Mouse (Mus musculus): ENCODE results near the gene Tmem45a.

Gene Tmem45a

DNA sequence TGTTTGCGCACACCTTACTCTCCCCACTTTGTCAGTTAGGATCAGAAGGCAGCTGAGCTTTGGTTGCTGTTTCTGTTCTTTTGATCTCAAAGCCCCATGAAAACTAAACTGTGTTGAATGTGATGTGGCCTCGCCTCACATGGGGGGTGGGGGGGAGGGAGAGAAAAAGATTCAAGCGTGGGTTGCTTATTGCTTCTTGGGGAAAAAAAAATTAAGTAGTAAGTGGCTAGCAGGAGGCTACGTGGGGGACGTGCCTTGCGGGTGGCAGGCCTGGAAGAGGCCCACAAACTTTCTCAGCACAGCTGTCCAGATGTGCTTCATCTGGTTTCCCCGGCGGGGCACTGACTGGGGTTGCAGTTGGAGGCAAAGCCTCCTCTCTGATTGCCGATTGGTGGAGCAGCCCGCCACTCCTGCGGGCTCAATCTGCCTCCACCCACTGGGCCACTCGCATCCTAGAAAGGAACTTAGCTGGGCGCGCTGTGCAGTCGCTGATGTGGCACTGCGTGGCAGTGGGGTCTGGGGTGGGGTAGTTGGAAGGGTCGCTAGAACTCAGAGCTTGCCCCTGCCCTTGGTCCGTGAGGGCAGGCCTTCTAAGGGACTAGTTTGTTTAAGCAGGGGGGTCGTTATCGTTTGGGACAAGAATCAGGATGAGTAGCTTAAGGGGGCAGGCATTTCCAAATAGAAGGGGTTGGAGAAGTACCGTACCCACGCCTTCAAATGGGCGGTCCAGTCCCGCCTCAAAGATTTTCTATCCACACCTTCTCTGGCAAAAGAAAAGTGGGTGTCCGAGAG is at the start of gene Tmem45a:
Gene Tmem45a, minus strand, starts transcription at position 343 of the 792 bp plus-strand sequence.
- in situ Hi-C loops (cut with MboI, MseI) = no loop called here

DNA sequence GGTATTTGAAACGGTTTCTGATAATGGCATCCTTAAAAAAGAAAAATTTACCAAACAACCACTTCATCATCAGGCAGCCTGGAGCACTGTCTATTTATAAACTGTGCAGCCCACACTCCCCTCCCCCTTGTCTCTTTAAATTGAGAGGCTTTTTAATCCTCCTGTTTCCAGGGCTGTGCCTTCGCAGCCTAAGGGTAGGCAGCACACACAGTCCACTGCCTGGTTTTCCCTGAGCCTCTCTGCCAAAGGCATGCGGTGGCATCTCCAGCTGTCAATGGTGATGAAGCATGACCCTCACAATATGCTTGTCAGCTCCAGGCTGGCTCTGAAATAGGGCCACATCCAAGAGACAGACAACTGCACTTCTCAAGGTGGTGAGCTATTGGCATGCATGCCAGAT is 42.1 kb upstream of the Tmem45a start, which contains the start of gene Lnp1:
Gene Lnp1, minus strand, starts transcription at position 39 of the 400 bp plus-strand sequence.
- in situ Hi-C loops (cut with MboI, MseI) = no loop called here

DNA sequence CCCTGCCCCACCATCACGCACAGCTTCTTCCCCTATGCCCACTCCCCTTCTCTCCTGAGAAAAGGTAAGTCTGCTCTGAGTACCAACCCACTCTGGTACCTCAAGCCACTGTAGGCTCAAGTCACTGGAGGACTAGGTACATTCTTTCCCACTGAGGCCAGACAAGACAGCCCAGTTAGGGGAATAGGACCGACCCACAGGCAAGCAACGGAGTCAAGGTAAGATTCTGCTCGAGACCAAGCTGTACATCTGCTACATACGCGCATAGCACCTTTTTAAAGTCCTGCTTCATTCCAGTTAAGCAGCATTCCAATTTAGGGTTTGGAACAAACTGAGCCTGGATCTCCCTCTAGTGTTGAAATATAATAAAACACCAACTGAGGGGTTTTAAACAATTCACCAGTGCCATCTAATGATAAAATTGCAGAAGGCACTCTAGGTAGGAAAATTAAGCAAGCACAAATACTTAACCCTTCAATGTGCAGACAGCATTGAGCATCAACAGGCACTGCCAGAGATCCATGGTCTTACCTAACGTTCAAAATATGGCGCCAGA is 34.2 kb upstream of the Tmem45a start:
- in situ Hi-C loops (cut with MboI, MseI) = no loop called here

DNA sequence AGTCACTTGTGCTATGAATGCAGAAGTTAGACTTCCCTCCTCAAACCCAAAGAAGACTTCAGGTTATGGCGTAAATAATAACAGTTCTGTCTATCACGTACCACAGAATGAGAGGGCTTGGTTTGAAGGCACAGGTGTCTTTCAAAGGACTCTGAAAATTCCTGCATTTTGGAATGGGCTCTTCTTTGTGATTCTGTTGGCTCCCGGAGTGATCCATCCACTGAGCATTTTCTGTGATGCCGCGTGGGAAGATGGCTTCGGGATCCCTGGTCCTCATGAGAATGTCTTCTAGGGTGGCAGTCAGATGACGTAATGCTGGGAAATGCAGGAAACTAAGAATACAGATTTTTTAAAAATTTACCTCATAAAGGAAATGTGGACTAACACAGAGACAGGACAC is 31.3 kb upstream of the Tmem45a start:
- in situ Hi-C loops (cut with MboI, MseI) = loop anchor here (10.0 kb wide), 1 partner anchor 142 kb away; no protein-coding TSS in a partner anchor

DNA sequence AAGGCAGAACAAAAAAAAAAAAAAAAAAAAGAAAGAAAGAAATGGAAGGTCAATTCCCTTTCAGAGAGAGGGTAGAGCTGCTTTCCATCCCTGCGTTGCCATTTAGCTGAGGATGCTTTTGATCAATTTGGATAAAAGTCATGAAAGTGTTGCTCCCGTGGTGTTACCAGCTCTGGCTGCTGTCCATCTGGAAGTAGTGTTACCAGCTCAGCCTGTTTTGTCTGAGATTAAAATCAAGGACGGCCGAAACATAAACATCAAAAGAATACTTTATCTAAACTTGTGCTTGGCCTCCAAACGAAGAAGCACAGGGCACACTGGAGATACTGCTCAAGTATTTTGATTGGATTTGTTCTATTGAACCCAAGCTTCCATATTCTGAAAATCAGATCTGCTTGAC is 23.0 kb upstream of the Tmem45a start:
- in situ Hi-C loops (cut with MboI, MseI) = loop anchor here (10.0 kb wide), 1 partner anchor 1636 kb away; no protein-coding TSS in a partner anchor

DNA sequence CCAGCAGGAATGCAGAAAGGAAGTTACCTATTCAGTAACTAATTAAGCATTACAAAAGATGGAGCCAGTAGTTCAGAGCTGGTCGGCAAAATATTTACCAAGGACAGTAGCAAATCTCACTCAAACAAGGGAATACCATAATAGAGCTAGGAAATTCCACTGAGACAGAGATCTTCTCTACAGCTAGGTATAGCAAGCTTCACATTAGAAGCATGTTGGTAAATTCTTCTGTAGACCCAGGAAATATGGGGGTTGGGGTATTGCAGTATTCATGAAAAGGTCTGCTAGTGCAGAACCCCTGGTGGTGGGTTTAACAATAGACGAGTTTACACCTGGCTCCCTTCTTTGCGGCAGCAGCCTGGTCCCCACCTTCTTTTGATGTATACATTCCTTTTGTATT is 16.2 kb upstream of the Tmem45a start:
- in situ Hi-C loops (cut with MboI, MseI) = loop anchor here (10.0 kb wide), 1 partner anchor 1643 kb away; no protein-coding TSS in a partner anchor

DNA sequence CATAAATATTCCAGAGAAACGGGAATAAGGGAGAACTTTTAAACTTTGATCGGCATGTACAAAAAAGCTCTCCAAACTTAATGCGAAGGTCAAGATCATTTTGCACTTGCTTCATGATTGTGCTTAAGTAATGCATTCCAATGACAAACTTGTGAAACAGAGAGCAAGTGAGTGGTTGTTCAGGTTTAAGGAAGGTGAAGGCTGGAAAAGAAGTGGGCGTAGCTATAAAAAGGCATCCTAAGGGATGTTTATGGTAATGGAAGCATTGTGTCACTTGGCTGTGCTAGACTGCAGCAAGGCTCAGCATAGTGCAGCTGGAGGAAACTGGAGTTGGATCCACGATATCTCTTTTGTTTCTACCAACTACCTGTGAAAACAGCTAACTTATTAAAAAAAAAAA is 5.6 kb upstream of the Tmem45a start:
- in situ Hi-C loops (cut with MboI, MseI) = no loop called here

DNA sequence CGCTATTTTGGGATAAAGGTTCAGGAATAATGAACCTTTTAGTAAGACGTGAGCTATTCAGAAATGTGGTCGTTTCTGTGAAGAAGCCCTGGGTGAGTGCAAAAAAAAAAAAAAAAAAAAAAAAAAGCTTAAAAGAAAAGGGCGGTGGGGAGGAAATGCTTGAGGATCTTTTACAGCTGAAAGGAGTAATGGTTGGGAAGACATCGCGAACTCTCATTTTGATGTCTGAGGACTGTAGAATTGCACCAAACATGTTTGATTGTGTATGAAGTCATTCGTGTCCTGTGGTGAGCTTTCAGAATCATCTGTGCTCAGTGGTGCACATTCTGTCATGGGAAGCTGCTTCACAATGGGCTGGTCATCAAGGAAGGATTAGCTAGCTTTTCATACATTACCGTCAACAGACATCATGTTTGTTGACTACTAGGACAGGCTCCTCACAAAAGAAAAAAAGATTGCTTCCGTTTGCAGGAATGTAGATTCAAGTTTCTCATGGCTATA is 700 bp upstream of the Tmem45a start:
- in situ Hi-C loops (cut with MboI, MseI) = no loop called here

DNA sequence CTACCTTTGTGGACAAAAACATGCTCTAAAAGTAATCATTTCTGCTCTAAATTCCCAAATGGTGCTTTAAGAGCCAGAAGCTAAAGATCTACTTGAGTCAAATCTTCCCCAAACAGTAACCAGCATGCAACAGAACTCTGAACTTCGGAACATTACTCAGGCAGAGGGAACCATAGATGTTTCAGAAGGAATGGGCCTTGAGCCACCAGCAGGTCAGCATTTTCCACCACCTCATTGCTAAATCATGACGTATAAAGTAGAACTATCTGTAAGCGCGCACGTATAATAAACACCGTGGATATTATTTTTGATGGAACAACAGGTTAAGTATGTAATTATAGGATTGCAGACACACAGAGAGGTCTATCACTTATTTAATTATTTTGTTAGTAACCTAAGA is 1.2 kb downstream of the Tmem45a start:
- in situ Hi-C loops (cut with MboI, MseI) = no loop called here

DNA sequence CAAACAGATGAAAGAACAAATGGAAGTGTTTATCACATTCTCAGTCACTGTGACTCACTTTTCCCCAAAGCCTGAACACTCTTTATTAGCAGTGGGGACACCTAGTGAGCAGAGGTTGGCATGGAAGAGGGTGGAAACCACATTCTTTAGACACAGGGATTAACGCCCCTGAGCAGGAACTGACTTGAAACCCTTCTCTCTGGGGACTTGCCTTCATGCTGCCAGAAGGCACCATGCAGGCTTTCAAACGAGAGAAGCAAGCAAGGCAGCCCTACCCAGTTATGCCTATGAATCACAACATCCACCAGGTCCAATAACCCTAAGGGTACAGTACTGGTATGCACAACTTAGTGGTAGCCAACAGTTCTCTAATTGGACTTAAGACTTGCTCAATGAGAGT is 12.6 kb downstream of the Tmem45a start:
- in situ Hi-C loops (cut with MboI, MseI) = no loop called here

DNA sequence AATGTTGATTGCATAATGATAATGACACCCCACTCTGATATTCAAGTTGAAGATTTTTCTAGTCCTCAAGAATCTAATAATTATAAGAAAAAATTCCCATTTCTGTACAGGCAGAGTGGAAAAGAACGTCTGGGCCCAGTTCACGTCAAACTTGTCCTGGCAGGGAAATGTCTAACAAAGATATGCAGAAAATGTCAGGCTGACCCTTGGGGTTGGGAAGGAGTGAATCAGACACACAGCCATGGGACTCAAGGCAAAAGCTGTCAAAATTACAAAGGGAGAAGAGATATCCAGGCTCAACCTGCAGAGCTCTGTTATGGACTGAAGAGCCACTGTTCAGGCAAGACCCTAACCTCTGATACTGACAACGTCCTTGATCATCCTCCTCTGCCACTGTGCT is 15.5 kb downstream of the Tmem45a start:
- in situ Hi-C loops (cut with MboI, MseI) = no loop called here

DNA sequence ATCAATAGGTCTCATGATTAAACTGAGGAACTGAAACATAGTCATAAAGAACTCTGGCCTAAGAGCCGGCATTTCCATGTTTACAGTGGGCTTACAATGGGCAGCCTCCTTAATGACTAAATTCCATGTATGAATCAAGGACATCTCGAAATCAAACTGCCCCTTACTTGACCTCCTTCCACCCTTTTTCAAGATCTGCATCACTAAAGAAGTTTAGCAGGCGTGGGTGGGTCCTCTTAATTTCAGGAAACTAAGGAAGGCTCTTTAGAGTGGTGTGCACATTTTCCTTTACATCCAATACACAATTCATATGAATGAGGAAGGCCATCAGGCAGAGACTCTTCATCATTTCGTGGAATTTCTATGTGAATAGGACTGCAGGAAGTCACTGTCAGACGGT is 17.6 kb downstream of the Tmem45a start:
- in situ Hi-C loops (cut with MboI, MseI) = no loop called here

DNA sequence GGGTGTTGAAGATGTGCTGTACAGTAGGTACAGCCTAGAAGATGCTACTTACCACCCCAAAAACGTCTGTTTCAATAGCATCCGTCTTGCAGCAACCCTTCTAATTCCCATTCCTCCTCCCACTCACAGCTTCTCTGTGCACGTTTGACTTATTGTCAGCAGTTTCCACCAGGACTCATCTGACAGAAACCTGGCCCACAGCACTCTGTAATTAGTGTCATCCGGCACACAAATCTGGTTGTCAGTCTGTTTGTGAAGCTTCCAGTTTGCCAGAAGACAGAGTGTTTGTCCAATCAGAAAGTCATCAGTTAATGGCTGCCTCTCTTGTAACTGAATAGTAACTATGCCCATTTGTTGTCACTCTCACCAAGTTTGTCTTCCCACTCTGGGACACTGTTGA is 18.4 kb downstream of the Tmem45a start:
- in situ Hi-C loops (cut with MboI, MseI) = no loop called here

DNA sequence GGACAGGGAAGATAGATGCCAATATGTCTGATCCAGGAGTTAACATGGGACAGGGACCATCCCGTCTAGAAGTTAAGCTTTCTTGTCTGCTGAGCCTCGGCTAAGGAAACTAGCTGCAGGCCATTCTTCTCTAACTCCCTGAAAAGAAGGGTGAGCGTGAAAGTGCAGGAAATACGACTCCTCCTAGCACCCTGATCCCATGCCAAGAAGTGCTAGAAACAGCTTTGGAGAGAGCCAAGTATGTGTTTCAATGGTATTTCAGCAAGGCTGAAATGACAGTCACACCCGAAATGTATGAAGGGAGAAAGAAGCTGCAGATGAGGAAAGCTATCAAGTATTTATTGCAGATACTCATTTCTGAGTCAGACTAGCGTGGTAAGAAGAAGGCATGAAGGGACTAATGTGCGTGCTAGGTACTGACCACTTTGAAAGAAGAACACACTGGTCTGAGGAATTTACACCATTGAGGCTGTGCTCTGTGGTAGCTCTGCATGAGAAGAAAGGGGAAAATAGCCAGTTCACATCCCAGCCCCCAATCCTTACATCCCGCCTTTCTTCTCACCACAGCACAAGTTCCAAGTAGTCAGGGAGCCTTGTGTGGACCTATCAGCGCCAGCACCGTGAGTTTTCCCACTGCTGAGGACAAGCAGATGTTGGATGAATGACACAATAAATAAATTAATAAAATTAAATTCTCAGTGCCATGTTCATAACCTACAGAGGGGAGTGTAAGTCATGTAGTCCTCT is 33.0 kb downstream of the Tmem45a start:
- in situ Hi-C loops (cut with MboI, MseI) = no loop called here

DNA sequence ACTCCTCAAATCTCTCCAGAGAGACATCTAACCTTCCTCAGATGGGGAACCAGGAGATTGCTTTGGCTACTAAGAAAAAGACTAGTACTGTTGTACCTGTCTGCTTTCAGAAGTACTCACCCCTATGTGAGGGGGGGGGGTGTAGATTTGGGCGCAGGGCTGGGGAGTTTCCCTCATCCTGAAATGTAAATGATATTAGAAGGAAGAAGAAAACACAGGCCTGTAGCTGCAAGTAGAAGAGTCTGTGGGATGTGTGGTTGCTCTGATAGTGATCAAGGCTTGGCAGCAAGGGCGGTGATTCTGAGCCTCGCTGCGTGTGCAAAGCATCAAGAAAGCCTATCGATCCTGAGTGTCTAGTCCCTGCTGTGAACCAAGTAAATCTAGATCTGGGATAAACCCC is 43.0 kb downstream of the Tmem45a start:
- in situ Hi-C loops (cut with MboI, MseI) = no loop called here

DNA sequence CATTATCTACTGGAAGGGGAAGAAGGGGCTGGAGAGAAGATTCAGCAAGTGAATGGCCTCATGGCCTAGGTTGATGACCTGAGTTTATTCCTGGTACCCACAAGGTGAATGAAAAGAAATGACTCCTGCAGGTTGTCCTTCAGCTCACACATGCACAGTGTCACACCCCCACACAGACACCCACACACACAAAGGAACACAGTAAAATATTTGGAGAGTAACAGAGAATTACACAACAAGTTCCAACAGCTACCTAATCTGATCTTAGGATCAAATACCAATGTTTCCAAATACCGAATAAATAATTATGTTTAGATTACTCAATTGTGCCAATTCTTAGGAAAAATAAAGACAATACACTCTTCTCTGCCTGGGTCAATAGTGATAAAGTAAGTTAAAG is 52.7 kb downstream of the Tmem45a start:
- in situ Hi-C loops (cut with MboI, MseI) = no loop called here

DNA sequence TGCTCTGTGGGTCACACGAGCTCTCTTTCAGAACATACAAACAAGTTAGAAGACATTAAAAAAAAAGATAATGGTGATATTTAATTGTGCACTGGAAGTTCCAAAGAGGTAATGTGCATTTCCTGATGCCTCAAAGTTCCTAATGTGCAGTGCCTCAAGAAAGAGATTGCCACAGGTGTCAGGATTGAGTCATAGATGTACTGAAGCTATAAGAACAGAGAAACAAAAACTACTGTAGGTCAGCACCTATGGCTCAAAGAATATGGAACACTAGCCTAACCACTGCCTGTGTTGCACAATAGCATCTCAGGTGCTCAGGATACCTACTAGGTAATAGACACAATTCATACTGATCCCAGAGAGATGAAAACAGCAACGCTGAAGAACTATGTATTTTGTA is 54.0 kb downstream of the Tmem45a start:
- in situ Hi-C loops (cut with MboI, MseI) = no loop called here

DNA sequence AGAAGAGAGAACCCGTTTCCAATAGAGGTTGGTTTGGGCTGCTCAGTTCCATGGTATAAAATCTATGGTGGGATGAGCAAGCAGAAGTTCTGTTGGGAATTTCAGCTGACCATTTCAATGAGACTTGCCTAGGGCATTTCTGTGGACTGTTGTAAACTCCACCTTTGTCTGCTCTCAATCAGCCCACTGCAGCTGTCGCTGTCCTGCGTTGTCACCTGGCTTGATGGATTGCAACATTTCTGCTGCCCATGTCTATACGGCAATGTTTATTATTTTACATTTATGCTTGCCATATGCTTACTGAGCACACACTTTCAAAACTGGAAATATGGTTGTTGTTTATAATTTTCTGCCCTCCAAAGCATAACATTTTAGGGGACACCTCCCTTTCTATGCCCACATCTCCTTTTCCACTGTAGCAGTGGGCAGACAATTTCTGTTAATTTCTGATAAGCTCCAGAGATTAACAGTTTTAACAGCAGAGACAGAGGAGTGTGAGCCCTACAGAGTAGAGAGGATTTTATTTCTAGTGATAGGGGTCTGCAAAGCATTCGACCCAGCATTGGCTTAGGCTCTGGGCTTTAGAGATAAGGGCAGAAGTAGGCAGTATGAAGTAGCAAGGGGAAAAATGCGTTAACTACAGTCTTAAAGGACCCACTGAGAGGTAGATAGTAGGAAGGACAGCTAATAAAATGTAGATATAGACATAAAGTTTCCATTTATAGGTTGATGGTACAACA is 84.4 kb downstream of the Tmem45a start:
- in situ Hi-C loops (cut with MboI, MseI) = no loop called here

DNA sequence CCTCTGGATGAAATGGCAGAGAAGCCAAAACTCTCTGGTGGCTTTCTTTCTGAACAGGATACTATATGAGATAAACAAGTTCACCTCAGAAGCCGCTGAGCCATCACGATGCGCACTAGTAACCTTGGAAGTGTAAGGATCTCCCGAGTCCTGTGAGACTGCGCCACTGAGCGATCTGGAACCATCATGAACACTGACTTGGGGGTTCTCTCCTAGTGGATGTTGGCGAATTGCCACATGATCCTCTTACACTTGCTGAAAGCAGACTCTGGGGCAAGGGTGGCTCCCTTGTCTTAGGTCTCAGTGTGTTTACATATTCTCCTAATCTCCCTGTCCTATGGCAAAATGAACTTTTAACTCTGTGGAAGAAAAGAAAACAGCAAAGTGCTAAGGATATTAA is 85.0 kb downstream of the Tmem45a start:
- in situ Hi-C loops (cut with MboI, MseI) = no loop called here

DNA sequence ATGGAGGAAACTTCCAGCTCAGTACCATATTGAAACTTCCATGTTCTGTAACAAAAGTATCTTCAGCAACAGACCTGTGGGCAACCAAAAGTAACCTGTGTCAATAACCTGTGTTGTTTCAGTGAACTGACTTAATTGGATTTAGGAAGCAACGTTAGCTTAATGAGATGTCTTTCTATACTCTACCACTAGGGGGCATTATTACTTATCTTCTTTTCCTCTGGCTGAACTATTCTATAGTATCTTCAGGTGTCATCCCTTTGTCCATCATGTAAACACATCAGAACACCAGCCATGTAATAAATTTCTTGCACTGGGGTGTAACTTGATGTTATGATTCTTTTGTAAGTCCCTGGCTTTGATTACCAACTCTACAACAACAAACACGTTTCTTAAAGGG is 85.5 kb downstream of the Tmem45a start:
- in situ Hi-C loops (cut with MboI, MseI) = no loop called here

DNA sequence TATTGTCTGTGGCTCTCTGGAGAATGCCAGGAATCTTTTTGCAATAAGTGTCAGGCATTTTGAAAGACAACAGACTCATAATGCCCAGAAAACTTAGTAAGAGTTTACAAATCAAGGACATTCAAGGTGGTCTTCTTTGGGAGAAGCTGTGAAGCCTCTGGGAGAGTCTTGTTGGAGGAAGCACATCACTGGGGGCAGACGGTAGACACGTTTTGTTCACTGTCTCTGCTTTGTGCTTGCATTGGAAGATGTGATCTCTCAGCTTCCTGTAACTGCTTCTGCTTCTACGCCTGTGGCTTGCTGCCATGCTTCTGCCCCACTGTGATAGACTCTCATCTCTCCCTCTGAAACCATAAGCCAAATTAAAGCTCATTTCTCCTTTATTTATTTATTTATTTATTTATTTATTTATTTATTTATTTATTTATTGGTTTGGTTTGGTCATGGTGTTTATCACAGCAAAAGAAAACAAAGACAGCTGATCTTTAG is 86.4 kb downstream of the Tmem45a start:
- in situ Hi-C loops (cut with MboI, MseI) = no loop called here

DNA sequence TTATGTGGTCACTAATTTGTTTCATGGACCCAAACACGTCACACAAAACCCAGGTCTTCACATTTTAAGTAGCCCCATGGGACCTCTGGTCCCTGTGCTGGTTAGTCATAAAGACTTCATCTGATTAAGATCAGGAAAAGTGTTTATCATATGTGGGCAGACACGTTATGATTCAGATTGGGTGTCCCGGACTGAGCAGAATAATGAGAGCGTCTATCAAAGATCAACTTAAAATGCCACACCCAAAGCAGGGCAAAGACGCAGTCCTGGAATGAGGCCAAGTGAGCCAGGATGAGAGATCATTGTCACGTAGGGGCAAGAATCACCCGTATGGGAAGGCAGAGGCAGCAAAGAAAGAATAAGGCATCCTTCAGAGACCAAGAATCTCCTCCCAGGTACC is 87.1 kb downstream of the Tmem45a start:
- in situ Hi-C loops (cut with MboI, MseI) = no loop called here

All from regulatory T cell (primary cell).